Mouse (Mus musculus) megakaryocyte, embryonic 14.5 days (primary cell): Measurements from ENCODE around the gene Nat8f4. TPM values are rescaled to one million over a fixed set of nuclear protein-coding genes. Genes with fewer than 3 reads are reported as not detected.
"Not testable (repeated sequence)": the region's sequence is repeated elsewhere in the genome, so short reads cannot be mapped to it uniquely, and the experiment has no call there.

Experiments
- H3K27me3 ChIP-seq: replicated peaks from 2 replicates; pipeline ENCODE3; 2012; ENCODE audit warnings: inconsistent platforms
- H3K36me3 ChIP-seq: replicated peaks from 2 replicates; pipeline ENCODE3; 2012; ENCODE audit warnings: low read length, inconsistent platforms, mixed read lengths
- H3K4me1 ChIP-seq: 2 replicates; pipeline ENCODE4 v1.6.1; 2012; ENCODE audit warnings: inconsistent platforms
- H3K4me3 ChIP-seq: replicated peaks from 2 replicates; pipeline ENCODE3; 2012; ENCODE audit warnings: moderate library complexity, mild to moderate bottlenecking, inconsistent platforms
- H3K9me3 ChIP-seq: 2 replicates; pipeline ENCODE4 v1.6.1; 2012; ENCODE audit warnings: inconsistent platforms
- FLI1 ChIP-seq: IDR thresholded peaks from 2 replicates; pipeline ENCODE4 v1.6.1; 2012; ENCODE audit warnings: low read length, inconsistent platforms, mixed read lengths
- GATA1 ChIP-seq: IDR thresholded peaks from 3 replicates; pipeline ENCODE4 v1.6.1; 2012; ENCODE audit warnings: mixed read lengths, low read length, inconsistent platforms, borderline replicate concordance
- polyA plus RNA-seq: library from polyadenylated mRNA; stranded (reverse); fragments of >175 nt; gene quantifications from 2 replicates; pipeline ENCODE4 v1.2.3, GENCODE M21; 2012; ENCODE audit warnings: low replicate concordance; ENCODE audit not compliant: insufficient read depth

Nat8f4 gene
- polyA plus RNA-seq, result not detected in 2 replicates

DNA sequence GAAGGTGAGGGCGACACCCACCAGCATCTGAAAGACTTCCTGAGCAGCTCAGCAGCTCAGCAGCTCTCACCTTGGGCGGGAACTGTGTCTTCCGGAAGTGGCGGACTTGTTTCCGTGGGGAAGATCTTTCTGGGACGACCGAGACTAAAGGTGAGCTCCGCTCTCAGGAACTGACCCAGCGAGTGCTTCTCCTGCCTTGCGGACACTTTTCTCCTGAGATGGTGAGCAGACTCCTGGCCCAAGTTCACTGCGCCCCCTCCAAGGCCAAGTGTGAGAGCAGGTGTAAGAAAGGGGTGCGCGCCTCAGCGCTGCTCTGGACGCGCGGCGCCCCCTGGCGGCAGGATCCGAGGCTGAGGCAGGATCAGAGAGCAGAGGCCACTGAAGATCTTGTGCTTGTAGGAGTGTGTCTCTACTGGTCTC lies at the start of gene Nat8f4:
Gene Nat8f4 (minus strand): TSS at position 243 of the 420 bp plus-strand sequence.
- Histone ChIP-seq H3K4me3 (peak within 1 kb of the TSS; percentile 86), H3K27me3 (peaks cover 11% of the 10 kb centered on the region)
- H3K4me1 ChIP-seq, H3K36me3 ChIP-seq, H3K9me3 ChIP-seq: not testable (repeated sequence)

DNA sequence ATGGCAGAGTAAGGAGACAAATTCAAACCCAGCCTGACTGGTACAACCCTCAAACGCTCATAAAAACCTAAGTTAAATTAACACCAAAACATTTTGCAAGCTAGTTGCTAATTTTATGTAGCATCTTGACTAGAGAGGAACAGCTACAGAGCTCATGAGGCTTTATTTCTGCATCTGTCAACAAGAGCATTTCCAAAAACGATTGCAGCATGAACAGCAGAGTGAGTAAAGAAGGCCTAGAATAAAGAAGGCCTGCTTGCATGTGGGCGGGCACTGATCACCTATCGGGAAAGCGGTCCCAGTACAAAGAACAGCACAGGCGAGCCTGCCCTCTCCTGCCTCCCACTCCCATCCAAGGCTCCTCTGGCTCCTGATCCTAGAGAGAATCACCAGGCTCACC lies 43.9 kb upstream of the Nat8f4 start:
- Histone ChIP-seq H3K4me1 (peaks cover 7% of the 10 kb centered on the region), H3K4me3 (no peak overlapping the region), H3K9me3 (no peaks in the 10 kb centered on the region), H3K27me3 (no peaks in the 10 kb centered on the region), H3K36me3 (peaks cover 97% of the 10 kb centered on the region)
- no peak for TF ChIP-seq FLI1
- TF ChIP-seq GATA1, result no peak

DNA sequence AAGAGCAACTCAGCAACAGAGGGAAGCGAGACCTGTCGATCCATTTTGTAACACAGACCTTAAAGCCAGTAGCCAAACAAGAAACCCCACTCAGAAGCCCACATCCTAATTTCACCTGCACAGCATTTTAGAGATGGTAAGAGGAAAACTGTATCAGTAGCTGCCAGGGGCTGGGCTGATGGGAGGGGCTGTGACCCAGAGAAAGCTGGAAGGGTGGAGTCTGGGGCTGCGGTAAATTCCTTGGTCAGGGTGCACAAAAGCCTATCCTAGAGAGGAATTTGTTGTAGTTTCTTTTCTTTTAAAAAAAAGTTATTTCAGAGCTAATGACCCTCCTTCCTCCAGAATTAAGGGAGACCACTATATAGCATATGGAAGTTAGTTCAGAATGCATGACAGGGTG lies 37.8 kb upstream of the Nat8f4 start:
- peaks cover 61% of the 10 kb centered on the region for H3K36me3 ChIP-seq
- H3K4me1 ChIP-seq, result peaks cover 17% of the 10 kb centered on the region
- H3K27me3 ChIP-seq, result no peaks in the 10 kb centered on the region
- no peaks in the 10 kb centered on the region for H3K9me3 ChIP-seq
- TF ChIP-seq FLI1 (no peak), GATA1 (no peak)
- H3K4me3 ChIP-seq, result no peak overlapping the region

DNA sequence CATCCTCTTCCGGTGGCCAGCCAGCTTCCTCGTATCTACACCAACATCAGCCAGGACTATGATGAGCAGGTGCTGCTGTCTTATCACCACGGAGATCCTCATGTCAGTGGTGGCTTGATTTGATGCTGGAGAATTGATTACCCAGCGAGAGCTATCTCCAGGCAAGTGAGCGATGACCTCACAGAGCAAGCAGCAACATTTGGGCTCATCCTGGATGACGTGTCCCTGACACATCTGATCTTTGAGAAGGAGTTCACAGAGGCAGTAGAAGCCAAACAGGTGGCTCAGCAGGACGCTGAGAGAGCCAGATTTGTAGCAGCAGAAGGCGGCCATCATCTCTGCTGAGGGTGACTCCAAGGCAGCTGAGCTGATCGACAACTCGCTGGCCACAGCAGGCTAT lies 34.0 kb upstream of the Nat8f4 start:
- H3K4me3 ChIP-seq, result peak overlapping the region; percentile 33
- TF ChIP-seq FLI1 (no peak), GATA1 (no peak)

GRCm38 (mm10) chr6:85936508-85937465 lies 32.1 kb upstream of the Nat8f4 start:
- Histone ChIP-seq H3K4me3 (peak overlapping the region; percentile 95), H3K4me1 (peaks cover 31% of the 10 kb centered on the region), H3K36me3 (peaks cover 20% of the 10 kb centered on the region)
- H3K27me3 ChIP-seq, H3K9me3 ChIP-seq: not testable (repeated sequence)

More for the DNA sequence above, 34.0 kb upstream of the Nat8f4 start:
- peaks cover 23% of the 10 kb centered on the region for H3K36me3 ChIP-seq
- H3K27me3 ChIP-seq, result no peaks in the 10 kb centered on the region
- H3K9me3 ChIP-seq, result no peaks in the 10 kb centered on the region
- peaks cover 35% of the 10 kb centered on the region for H3K4me1 ChIP-seq

DNA sequence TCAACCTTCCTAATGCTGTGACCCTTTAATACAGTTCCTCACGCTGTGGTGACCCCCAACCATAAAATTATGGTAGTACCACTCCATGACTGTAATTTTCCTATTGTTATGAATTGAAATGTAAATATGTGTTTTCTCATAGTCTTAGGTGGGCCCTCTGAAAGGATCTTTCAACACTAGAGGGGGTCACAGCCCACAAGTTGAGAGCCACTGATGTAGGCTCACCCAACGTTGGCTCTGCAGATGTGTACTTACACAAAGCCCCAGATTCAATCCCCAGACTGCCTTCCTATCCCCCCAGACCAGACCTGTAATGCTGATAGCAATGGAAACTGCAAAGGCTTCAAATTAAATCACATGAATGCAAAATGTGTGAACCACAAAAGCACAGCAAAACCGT lies 31.0 kb upstream of the Nat8f4 start:
- Histone ChIP-seq H3K27me3 (no peaks in the 10 kb centered on the region), H3K36me3 (peaks cover 18% of the 10 kb centered on the region), H3K4me1 (peaks cover 31% of the 10 kb centered on the region), H3K4me3 (no peak overlapping the region), H3K9me3 (no peaks in the 10 kb centered on the region)
- TF ChIP-seq FLI1, result no peak
- TF ChIP-seq GATA1, result no peak

DNA sequence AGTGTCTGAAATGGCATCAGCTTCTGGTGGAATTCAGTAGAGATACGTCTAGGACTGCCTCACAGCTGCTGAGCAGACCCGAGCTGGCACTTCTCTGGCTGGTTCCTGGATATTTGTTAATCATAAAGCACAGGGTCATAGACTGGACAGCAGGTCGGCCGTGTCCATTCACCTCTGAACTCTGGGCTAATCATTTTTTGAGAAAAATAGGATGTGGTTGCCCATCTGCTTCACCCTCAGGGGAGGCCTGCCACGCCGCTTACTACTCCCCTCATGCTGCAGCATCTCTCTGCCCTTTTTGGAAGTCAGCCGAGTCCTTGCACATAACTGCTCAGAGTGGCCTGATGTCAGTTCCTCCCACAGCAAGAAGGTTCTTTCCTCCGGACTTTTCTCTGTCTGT lies 29.4 kb upstream of the Nat8f4 start:
- Histone ChIP-seq H3K4me1 (peaks cover 31% of the 10 kb centered on the region), H3K36me3 (peaks cover 34% of the 10 kb centered on the region), H3K27me3 (no peaks in the 10 kb centered on the region), H3K9me3 (no peaks in the 10 kb centered on the region), H3K4me3 (no peak overlapping the region)
- TF ChIP-seq GATA1 (no peak), FLI1 (no peak)

DNA sequence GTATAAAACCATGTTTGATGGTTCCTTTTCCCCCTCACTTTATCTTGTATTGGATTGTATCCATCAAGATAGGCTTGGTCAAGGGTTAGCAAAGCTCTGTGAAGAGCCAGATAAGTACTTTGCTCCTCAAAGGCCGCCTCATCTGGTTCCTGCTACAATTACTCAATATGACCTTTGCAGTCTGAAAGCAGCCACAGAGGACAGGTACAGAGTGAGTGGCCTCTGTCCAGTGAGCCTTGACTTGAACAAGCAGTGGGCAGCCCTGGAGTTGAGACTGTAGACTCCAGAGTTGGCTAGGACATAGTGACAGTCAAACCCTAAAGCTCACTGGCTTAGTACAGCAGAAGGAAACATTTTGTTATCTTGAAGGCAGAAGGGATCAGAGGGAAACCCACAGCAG lies 24.6 kb upstream of the Nat8f4 start:
- TF ChIP-seq GATA1 (no peak), FLI1 (no peak)
- H3K4me1 ChIP-seq, result peaks cover 4% of the 10 kb centered on the region
- no peaks in the 10 kb centered on the region for H3K27me3 ChIP-seq
- no peaks in the 10 kb centered on the region for H3K9me3 ChIP-seq
- H3K36me3 ChIP-seq, result peaks cover 81% of the 10 kb centered on the region
- no peak overlapping the region for H3K4me3 ChIP-seq

GRCm38 (mm10) chr6:85927476-85928464 lies 23.1 kb upstream of the Nat8f4 start:
- H3K4me1 ChIP-seq, result peaks cover 5% of the 10 kb centered on the region
- peaks cover 90% of the 10 kb centered on the region for H3K36me3 ChIP-seq
- H3K4me3 ChIP-seq, result no peak overlapping the region
- no peaks in the 10 kb centered on the region for H3K27me3 ChIP-seq
- no peaks in the 10 kb centered on the region for H3K9me3 ChIP-seq
- TF ChIP-seq GATA1 (no peak), FLI1 (no peak)
